Mouse (Mus musculus): Measurements from ENCODE around the gene Tmem238l.

DNA sequence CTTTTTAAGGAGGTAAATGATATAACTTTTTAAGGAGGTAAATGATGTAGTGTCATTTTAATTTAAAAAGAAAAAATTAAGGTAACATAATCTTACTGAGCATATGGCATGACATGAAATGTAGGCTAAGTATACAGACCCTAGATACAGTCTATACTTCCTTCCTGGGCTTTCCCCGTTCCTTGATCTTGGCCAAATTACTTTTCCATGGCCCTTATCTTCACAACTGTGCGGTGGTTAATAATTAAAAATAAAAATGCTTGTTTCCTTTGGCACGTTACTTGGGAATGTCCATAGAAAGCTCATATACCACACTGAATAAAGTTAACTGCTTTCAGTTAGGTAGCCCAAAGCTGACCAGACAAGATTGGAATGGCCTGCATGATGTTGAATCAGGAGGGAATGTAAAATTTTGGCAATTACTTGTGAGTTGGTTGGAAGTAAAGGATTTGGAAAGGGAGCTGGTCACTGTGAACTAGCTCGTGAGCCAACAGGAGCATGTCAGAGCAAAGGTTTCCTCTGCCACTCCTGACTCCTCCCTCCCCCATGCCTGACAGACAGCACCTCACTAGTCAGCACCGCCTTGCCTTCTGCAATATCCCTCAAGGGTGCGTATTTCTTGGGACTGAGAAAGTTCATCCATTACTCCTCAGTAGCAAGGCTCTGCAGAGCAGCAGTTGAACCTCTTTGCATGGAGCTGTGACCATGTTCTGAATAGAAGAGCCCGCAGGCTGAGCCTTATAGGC lies 21.8 kb upstream of the Tmem238l start:
- TF ChIP-seq ZNF384 (IDR thresholded peaks at IDR 0.05; ENCODE audit: low read depth, low read length) (no peak), ZC3H11A (IDR thresholded peaks at IDR 0.05; ENCODE audit: borderline replicate concordance, low read depth, low read length) (no peak)
